Mouse (Mus musculus) testis, postnatal 14 days (tissue): Measurements from ENCODE around the gene Hpcal4.
A peak's percentile ranks its signal among the peaks of the same experiment; 100 is the strongest.

Source experiments
- DNase-seq: peaks from one replicate; pipeline ENCODE4 v3.0.0; 2021; ENCODE audit warnings: low spot score

The Hpcal4 gene

DNA sequence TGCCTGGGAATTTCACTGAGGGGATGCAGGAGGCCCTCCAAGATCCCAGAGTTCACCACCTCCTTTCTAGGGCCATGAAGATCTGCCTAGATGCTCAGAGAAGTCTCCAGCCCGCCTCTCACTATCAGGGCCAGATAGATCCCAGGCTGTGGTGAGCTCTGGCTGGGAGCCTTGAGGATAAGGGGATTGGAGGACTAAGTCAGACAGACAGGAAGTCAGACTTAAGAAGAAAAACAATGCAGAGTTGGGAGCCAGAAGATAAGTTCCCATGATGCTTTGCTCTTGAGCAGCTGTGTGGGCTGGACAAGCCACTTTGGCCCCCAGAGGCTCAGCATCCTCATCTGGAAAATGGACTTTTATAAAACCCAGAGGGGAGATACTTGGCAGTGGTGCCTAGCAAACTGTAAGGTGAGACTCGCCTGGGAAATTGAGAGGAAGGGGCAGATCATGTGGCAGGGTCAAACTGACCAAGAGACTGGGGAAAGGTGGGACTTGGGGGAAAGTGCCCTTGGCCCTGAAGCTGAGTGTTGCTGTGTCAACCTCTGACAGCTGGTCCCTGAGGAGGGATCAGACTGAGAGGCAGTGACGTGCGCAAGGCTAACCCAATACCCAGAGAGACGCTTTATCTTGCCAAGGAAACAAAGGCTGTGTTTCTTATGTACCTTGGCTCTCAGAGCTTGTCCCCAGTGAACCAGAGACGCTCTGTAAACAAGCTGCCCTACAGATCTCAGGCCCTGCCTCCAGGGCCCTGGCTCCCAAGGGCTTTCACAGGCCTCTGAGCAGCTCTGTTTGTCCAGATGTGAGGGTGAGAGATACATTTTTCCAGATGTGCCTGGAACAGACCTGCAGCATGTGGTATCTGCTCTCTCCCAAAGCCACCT is 54.6 kb downstream of the Hpcal4 start:
- no peak for DNase-seq

DNA sequence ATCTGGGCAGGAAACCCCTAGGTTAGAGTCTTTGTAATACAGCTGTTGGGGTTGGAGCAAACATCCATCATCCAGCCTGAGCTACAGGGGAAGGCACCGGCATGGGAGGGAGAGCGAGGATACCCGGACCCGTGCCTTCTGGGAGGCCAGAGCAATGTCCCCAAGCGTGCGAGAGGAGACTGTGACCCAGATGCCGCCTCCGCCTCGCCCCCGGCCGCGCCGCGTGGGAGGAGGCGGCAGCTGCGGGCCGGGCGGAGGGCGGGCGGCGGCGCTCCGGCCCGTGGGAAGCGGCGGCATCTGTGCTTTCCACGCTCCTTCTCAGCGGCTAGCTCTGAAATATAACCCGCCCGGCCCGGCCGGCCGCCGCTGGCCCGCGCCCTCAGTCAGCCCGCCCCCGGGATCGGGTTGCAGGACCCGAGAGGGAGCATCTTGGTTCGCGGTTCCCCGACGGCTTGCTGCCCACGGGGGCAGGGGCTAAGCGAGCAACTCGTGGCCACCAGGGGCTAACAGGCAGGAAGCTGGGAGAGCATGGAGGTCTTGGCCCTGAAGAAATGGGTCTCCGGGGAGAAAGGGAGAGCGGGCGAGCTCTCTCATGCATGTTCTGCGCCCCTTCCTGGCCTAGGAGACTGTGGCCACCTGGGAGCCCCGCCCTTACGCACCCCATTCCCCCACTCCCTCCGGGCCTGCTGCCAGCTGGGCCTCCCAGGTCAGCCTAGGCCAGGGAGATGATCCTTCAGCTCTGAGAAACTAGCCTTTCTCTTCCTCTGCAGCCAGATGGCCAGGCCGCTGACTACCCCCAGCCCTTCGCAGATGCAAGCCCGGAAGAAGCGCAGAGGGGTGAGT is 56.6 kb downstream of the Hpcal4 start:
- DNase-seq: peak; percentile 52
